Mouse (Mus musculus) fat pad, adult 2 months (tissue): ENCODE measurements around the gene Olfr535.
"Not testable (repeated sequence)": the region's sequence is repeated elsewhere in the genome, so short reads cannot be mapped to it uniquely, and the experiment has no call there.

Source experiments
- DNase-seq: peaks from one replicate; pipeline ENCODE4 v3.0.0-alpha.2; 2011; ENCODE audit warnings: low read depth, low spot score; ENCODE audit errors: extremely low read depth

The Olfr535 gene

GRCm38 (mm10) chr7:140483916-140484315 is at the start of gene Olfr535:
TSS of gene Olfr535 (plus strand) at chr7:140484216.
- no peak for DNase-seq

DNA sequence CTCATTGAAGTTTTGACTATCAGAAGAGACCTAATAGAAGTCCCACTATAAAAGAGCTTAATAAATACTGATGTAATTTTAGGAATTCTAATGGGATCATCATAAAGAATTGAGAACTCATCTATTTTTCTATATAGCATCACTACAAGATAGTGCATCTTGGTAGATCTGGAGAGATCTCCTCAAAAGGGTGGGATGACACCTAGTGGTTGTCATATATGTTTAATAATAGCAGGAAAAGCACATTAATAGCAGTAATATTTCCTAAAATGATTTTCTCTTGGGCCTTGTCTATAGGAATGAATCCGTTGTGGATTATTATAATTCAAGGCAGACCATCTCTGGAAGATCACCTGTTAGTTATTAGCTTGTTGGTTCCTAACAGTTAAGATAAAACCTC is 40.9 kb upstream of the Olfr535 start:
- DNase-seq, result no peak

GRCm38 (mm10) chr7:140463070-140463469 is 20.9 kb upstream of the Olfr535 start, which contains the start of gene Olfr533:
TSS of gene Olfr533 (plus strand) at chr7:140463370.
- DNase-seq, result not testable (repeated sequence)

- no peak for DNase-seq
Measured at GRCm38 (mm10) chr7:140477886-140478285, 6.1 kb upstream of the Olfr535 start.

GRCm38 (mm10) chr7:140478733-140479132 is 5.3 kb upstream of the Olfr535 start:
- DNase-seq, result no peak

DNA sequence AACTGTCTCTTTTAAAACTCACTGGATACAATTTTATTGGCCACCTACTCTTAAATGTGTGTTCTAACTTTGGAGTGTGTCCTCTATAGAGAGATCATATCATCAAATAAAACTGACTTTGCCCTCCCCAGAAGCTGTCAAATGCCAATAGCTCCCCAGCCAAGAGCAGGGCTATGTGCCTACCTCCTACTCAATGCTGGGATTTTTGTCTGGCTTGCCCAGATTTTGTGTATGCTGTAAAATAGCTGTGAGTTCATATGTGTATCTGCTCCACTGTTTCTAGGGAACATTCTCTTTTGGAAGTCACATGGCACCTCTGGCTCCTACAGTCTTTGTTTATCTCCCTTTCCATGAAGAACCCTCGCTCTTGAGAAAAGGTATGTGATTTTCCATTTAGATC is 5.0 kb downstream of the Olfr535 start:
- DNase-seq, result no peak

GRCm38 (mm10) chr7:140494231-140494630 is 10.2 kb downstream of the Olfr535 start:
- no peak for DNase-seq

DNA sequence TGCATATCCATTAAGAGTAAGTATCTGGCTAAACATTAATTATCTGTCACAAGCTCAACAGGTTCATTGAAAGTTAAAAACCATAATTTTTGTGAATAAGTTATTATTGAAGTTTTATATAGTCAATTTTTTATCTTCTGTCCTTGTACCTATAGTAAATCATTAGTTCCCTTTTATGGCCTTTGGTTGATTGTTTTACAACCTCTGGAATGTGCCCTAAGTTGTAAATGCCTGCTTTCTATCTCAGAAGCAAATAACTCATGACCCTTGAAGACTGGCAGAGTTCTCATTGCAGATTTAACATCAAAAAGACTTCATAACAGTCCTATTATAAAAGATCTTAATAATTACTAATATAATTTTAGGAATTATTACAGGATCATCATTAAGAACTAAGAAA is 10.7 kb downstream of the Olfr535 start:
- DNase-seq, result no peak

GRCm38 (mm10) chr7:140507346-140508021 is 23.5 kb downstream of the Olfr535 start, which contains the start of gene Olfr536:
TSS of gene Olfr536 (minus strand) at chr7:140507396.
- DNase-seq, result not testable (repeated sequence)

GRCm38 (mm10) chr7:140539746-140540145 is 55.7 kb downstream of the Olfr535 start:
- no peak for DNase-seq
